Mouse (Mus musculus): ENCODE measurements around the gene Ext2.
A peak's percentile ranks its signal among the peaks of the same experiment; 100 is the strongest.

Ext2 gene

GRCm38 (mm10) chr2:93644234-93644633 is 178.1 kb downstream of the Ext2 start:
- DNase-seq (ENCODE audit: extremely low spot score, low read depth, low spot score), result no peak

DNA sequence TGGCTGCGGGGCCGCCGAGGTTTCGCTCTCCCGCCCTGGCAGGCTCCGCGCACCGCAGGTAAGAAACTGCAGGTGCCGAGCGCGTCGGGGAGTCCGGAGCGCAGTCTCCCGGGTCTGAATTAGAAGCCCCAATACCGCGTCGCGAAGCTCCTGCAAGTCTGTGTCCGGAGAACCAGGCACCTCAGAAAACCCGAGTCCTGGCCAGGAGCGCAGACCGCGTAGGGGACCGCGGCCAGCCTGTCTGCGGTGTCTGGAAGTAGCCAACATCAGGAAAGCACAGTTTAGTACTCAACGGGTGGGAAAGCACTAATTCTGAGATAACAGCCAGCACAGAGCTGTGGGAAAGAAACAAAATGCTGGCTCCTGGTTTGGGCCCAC is 179.0 kb downstream of the Ext2 start:
- no peak for DNase-seq (ENCODE audit: extremely low spot score, low read depth, low spot score)

GRCm38 (mm10) chr2:93634609-93635008 is 187.8 kb downstream of the Ext2 start:
- no peak for DNase-seq (ENCODE audit: extremely low spot score, low read depth, low spot score)

DNA sequence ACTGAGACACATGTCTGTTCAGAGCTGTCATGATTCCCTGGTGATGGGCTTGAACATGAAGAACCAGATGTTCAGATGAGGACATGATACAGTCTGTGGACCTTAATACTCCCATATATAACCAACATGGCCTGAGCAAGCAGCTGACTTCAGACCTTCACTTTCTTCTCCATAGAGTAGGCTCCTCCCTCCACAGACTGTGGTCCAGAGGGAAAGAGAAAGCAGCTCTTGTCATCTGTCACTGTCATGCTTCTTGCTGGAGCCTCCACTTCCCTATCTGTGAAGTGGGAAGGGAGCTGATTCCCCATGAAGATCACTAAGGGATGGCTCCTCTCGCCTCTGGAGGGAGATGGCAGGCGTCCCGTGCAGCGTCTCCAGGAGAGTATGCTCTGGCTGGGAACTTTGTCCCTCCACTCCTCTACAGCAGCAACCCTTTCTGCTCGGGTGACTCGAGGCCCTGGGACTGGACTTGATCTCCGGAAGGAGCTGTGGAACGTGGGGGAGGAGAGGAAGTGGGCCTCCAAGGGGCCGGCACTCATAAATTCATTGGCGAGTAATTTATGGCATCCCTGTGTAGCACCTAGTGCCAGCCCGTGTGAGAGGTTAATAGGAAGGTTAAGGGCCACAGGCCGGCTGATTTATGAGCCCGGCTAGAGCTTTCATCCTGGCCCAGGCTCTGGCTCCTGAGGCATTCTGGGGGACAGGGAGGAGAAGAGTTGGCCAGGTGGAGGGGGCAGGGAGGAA is 197.5 kb downstream of the Ext2 start:
- peak; percentile 92 for DNase-seq (ENCODE audit: extremely low spot score, low read depth, low spot score)

DNA sequence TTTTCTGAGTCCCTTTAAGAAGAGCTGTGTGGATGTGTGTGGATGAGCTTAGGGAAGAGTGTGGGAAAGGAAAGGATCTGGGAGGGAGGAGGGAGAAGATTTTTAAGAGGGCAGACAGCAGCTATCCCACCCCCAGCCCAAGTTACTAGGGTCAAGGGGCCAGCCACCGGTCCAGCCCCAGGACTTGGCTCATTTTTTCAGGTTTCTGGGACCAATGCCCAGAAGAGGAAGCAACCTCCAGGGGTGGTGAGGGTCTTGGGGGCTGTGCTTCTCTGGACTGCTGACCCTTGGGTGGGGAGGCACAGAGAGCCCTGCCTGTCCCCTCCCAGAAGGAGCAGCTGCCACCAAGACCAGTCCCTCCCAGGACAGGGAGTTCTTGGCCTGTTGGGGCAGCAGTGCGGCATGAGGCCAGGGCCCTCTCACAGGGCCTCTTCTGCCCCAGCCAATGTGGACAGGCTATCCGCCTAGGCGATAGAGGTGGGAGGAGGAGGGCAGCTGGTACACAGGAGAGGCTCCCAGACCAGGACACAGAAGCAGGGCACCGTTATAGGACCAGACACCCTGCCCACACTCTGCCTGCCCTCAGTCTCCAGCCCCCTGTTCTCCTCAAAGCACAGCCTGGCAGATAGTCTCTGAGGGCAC is 203.0 kb downstream of the Ext2 start:
- no peak for DNase-seq (ENCODE audit: extremely low spot score, low read depth, low spot score)

DNA sequence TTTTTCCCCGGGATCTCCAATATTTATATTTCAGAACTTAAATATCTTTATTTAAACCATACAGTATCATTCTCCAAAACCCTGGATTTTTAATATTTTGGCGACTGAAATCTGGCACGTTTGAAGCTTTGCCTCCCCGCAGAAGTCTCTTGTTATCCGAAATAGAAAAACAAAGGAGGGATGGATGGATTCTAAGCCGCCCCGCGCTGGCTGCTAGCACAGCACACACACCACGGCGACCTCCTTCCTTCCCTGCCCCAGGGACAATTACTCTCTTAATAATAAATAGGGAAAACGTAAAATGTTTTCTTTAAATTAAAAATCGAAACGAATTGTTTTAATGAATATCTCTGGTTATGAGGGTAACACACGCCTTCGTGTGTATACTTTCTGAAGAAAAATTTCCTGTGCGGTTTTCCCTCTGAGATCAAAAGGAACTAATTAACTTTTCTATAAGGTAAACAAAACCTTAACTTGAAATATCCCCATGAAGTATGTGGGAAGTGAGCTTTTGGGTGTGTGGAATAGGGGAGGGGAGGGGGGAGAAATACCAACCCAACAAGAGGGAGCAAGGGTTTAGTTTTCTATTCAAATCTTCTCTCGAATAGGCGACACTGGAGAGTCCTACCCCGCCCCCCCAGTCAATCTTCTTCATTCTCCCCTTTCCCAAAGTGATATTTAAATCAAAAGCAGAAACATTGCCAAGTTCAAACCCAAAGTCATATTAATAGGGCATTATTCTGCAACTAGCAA is 203.7 kb downstream of the Ext2 start:
- no peak for DNase-seq (ENCODE audit: extremely low spot score, low read depth, low spot score)

DNA sequence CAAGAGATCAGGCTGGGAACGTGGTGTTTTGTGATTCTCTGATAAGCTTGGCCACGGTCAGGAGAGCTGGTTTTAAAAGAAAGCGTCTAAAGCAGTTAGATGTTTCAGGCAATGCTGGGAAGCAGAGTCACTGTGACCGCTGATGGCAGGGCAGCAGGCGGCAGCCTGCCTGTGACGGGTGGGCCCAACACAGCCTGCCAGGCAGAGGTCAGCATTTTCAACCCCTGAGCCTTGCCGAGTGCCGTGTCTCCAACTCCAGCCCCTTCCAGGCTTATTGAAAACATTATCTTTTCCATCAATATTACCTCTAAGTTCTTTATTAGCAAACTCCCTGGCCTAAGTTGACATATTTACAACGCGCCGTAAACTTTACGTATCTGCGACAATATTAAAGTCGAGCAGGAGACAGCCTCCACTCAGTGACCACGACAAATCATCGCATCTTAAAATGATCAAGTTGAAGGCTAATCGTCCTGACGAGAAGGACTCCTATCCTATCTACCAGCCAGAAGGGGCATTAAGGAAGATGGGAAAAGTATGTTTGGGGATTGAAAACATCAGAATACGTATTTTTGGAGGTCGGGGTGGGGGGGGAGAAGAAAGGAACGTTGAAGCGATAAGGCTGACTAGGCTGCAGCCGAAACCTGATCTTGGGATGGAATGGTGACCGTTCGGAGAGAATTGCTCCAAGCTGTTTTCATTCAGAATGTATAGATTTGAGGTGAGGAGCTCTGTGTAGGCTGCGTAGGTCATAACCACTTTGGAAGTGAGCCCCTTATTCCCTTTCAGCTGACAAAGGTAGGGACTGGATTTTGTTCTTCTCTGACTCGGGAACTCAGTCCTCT is 206.3 kb downstream of the Ext2 start:
- peak; percentile 89 for DNase-seq (ENCODE audit: extremely low spot score, low read depth, low spot score)

DNA sequence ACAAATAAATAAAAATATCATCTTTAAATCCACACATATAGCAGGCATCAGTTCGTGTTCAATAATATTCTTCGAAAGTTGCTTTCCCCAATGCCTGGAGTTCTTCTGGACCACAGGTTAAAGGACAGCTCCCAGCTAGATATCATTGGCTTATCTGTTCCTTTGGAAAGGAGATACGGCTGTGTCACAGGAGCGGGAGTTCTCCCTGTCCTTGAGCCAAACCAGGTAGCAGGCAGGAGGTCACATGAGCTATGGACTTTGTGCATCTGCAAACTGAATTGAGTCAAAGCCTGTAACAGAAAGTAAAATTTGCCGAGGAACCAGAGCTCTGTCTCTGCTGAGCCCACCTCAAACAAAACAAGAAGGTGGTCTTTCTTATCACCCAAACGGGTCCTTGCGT is 209.3 kb downstream of the Ext2 start:
- DNase-seq (ENCODE audit: extremely low spot score, low read depth, low spot score), result no peak
